Mouse (Mus musculus) bone marrow, adult 2 months (tissue): Measurements from ENCODE around the gene Kdm1a. TPM values are rescaled to one million over a fixed set of nuclear protein-coding genes. Genes with fewer than 3 reads are reported as not detected.

ENCODE experiments used
- H3K27ac ChIP-seq: fragments of 200-500 bp; 2 replicates; pipeline ENCODE4 v1.5.1; 2012; ENCODE audit warnings: low read depth, mild to moderate bottlenecking, control low read depth, inconsistent platforms, low read length; ENCODE audit not compliant: control insufficient read depth, poor library complexity, insufficient read depth
- H3K4me1 ChIP-seq: fragments of 200-500 bp; 2 replicates; pipeline ENCODE4 v1.6.1; 2011; ENCODE audit warnings: low read length; ENCODE audit not compliant: control insufficient read depth, insufficient read depth
- H3K4me3 ChIP-seq: fragments of 200-500 bp; replicated peaks from 2 replicates; pipeline ENCODE3; 2011; ENCODE audit warnings: mild to moderate bottlenecking, low read depth, low read length, control low read depth; ENCODE audit not compliant: control insufficient read depth
- CTCF ChIP-seq: fragments of 200-500 bp; IDR thresholded peaks from 2 replicates; pipeline ENCODE4 v1.5.1; 2011; ENCODE audit warnings: low read length, control low read depth; ENCODE audit not compliant: control insufficient read depth, insufficient read depth
- POLR2A ChIP-seq: fragments of 200-500 bp; IDR thresholded peaks from 2 replicates; pipeline ENCODE4 v1.6.1; 2011; ENCODE audit warnings: low read depth, mild to moderate bottlenecking, control low read depth, low read length, borderline replicate concordance; ENCODE audit not compliant: control insufficient read depth
- WGBS: fragments of 180-500 bp; shearing (Covaris S2); methylation state at CpG from one replicate; pipeline ENCODE4 v1.1.7; 2018; 5-methylcytosine and 5-hydroxymethylcytosine counted together
- polyA plus RNA-seq: library from polyadenylated mRNA; stranded (reverse); fragments of >200 nt; gene quantifications from 2 replicates; pipeline ENCODE4 v1.2.4, GENCODE M21; 2011; ENCODE audit warnings: low replicate concordance; ENCODE audit not compliant: missing spikeins, insufficient read depth, insufficient read length

Gene Kdm1a
- polyA plus RNA-seq, 1 experiment = 26.4 TPM

GRCm38 (mm10) chr4:136637563-136638229, 35.2 kb upstream of the Kdm1a start:
- no peak overlapping the region; the same call in 1 of the 2 replicates for H3K27ac ChIP-seq
- no peaks in the 10 kb centered on the region for H3K4me1 ChIP-seq
- TF ChIP-seq POLR2A = no peak
- no peak for TF ChIP-seq CTCF
- H3K4me3 ChIP-seq = no peak overlapping the region
- WGBS = 6% methylated on average over 76 of the region's 76 CpGs

- Histone ChIP-seq H3K4me3 (no peak overlapping the region), H3K27ac (no peak overlapping the region; the same call in 1 of the 2 replicates), H3K4me1 (no peaks in the 10 kb centered on the region)
- TF ChIP-seq POLR2A = no peak
- TF ChIP-seq CTCF = no peak
- WGBS = 31% methylated on average over 37 of the region's 37 CpGs
Observed at GRCm38 (mm10) chr4:136636983-136637562, 34.5 kb upstream of the Kdm1a start.

GRCm38 (mm10) chr4:136636511-136636910, 34.0 kb upstream of the Kdm1a start:
- no peak overlapping the region for H3K4me3 ChIP-seq
- H3K4me1 ChIP-seq = no peaks in the 10 kb centered on the region
- no peak for TF ChIP-seq POLR2A
- TF ChIP-seq CTCF = no peak
- no peak overlapping the region for H3K27ac ChIP-seq
- WGBS = 61% methylated on average over 5 of the region's 5 CpGs

- no peak for TF ChIP-seq CTCF
- no peak for TF ChIP-seq POLR2A
- no peak overlapping the region for H3K4me3 ChIP-seq
- no peak overlapping the region for H3K27ac ChIP-seq
- no peaks in the 10 kb centered on the region for H3K4me1 ChIP-seq
Observed at GRCm38 (mm10) chr4:136635995-136636394, 33.5 kb upstream of the Kdm1a start.

GRCm38 (mm10) chr4:136631237-136631994, 28.9 kb upstream of the Kdm1a start:
- Histone ChIP-seq H3K4me3 (no peak overlapping the region), H3K27ac (no peak overlapping the region), H3K4me1 (peaks cover 3% of the 10 kb centered on the region)
- TF ChIP-seq CTCF (no peak), POLR2A (no peak)
- 84% methylated on average over 11 of the region's 11 CpGs for WGBS

GRCm38 (mm10) chr4:136626590-136626989, 24.1 kb upstream of the Kdm1a start:
- WGBS = 5% methylated on average over 6 of the region's 6 CpGs
- TF ChIP-seq POLR2A (no peak), CTCF (no peak)

GRCm38 (mm10) chr4:136622388-136622787, 19.9 kb upstream of the Kdm1a start, which contains the start of gene Lactbl1:
TSS of gene Lactbl1 (plus strand) at chr4:136622621.
- Histone ChIP-seq H3K4me1 (peaks cover 3% of the 10 kb centered on the region), H3K27ac (no peak within 1 kb of the TSS), H3K4me3 (no peak within 1 kb of the TSS)
- no peak for TF ChIP-seq CTCF
- no peak for TF ChIP-seq POLR2A
- 73% methylated on average over 6 of the region's 6 CpGs for WGBS

More at GRCm38 (mm10) chr4:136626590-136626989, 24.1 kb upstream of the Kdm1a start:
- Histone ChIP-seq H3K4me3 (no peak overlapping the region), H3K4me1 (peaks cover 3% of the 10 kb centered on the region), H3K27ac (no peak overlapping the region)

GRCm38 (mm10) chr4:136621956-136622355, 19.4 kb upstream of the Kdm1a start:
- Histone ChIP-seq H3K4me3 (no peak overlapping the region), H3K27ac (no peak overlapping the region), H3K4me1 (peaks cover 2% of the 10 kb centered on the region)
- no peak for TF ChIP-seq CTCF
- TF ChIP-seq POLR2A = no peak
- WGBS = 59% methylated on average over 5 of the region's 5 CpGs
